Mouse (Mus musculus) G1E (cell line): ENCODE results near the gene Higd1b.

Experiments used
- CTCF ChIP-seq: IDR thresholded peaks from 2 replicates; pipeline ENCODE4 v1.5.1; 2012; ENCODE audit warnings: low read depth, low read length, inconsistent platforms, mixed read lengths
- GATA1 ChIP-seq: IDR thresholded peaks from 2 replicates; pipeline ENCODE4 v1.6.1; 2012; ENCODE audit warnings: borderline replicate concordance, low read length, inconsistent platforms, mixed read lengths

GRCm38 (mm10) chr11:102818121-102819020 is 17.3 kb upstream of the Higd1b start:
- TF ChIP-seq GATA1 (no peak), CTCF (no peak)
